Mouse (Mus musculus) lung, postnatal 0 days (tissue): ENCODE measurements around the gene Atp2c1. TPM values are rescaled to one million over a fixed set of nuclear protein-coding genes. Genes with fewer than 3 reads are reported as not detected.

Experiments used
- ATAC-seq: fragments of 200-750 bp; cut with Nextera tagmentation; 2 replicates; pipeline ENCODE4 v1.8.0; 2017; ENCODE audit warnings: moderate library complexity
- DNase-seq: peaks from one replicate; pipeline ENCODE4 v3.0.0-alpha.2; 2016; ENCODE audit warnings: low spot score
- H3K27ac ChIP-seq: fragments of 300-500 bp; sonication (generic); 2 replicates; pipeline ENCODE4 v1.5.1; 2014; ENCODE audit warnings: antibody characterized with exemption, mild to moderate bottlenecking, low read length, mixed read lengths
- H3K27me3 ChIP-seq: fragments of 300-500 bp; sonication (generic); replicated peaks from 2 replicates; pipeline ENCODE4 v1.6.1; 2014; ENCODE audit warnings: low read length, mixed read lengths; ENCODE audit not compliant: insufficient read depth
- H3K36me3 ChIP-seq: fragments of 300-500 bp; sonication (generic); 2 replicates; pipeline ENCODE4 v1.6.1; 2014; ENCODE audit warnings: low read length, mixed read lengths; ENCODE audit not compliant: insufficient read depth
- H3K4me1 ChIP-seq: fragments of 300-500 bp; sonication (generic); 2 replicates; pipeline ENCODE4 v1.6.1; 2014; ENCODE audit warnings: antibody characterized with exemption, low read depth, low read length, mixed read lengths; ENCODE audit not compliant: insufficient read depth
- H3K4me2 ChIP-seq: fragments of 300-500 bp; sonication (generic); replicated peaks from 2 replicates; pipeline ENCODE4 v1.6.1; 2014; ENCODE audit warnings: low read depth, mild to moderate bottlenecking, low read length, moderate library complexity, mixed read lengths
- H3K4me3 ChIP-seq: fragments of 300-500 bp; sonication (generic); 2 replicates; pipeline ENCODE4 v1.5.1; 2014; ENCODE audit warnings: low read depth, low read length
- H3K9ac ChIP-seq: fragments of 300-500 bp; sonication (generic); replicated peaks from 2 replicates; pipeline ENCODE4 v1.6.1; 2014; ENCODE audit warnings: low read depth, mild to moderate bottlenecking
- H3K9me3 ChIP-seq: fragments of 300-500 bp; sonication (generic); 2 replicates; pipeline ENCODE4 v1.6.1; 2016; ENCODE audit warnings: low read length, mixed read lengths
- CTCF ChIP-seq: IDR thresholded peaks from 2 replicates; pipeline ENCODE4 v1.5.1; 2016; ENCODE audit warnings: antibody characterized with exemption, mild to moderate bottlenecking
- EP300 ChIP-seq: IDR thresholded peaks from 2 replicates; pipeline ENCODE4 v1.6.1; 2016; ENCODE audit warnings: antibody characterized with exemption, mild to moderate bottlenecking, control low read depth
- WGBS: fragments of 180-500 bp; shearing (Covaris S2); extraction: QIAGEN DNeasy Blood & Tissue Kit; methylation state at CpG from one replicate; pipeline ENCODE4 v1.1.7; 2014; 5-methylcytosine and 5-hydroxymethylcytosine counted together
- polyA plus RNA-seq: library from polyadenylated mRNA; unstranded; fragments of >200 nt; fragmentation: Nextera tagmentation; extraction: Ambion mirVana; gene quantifications from 2 replicates; pipeline ENCODE4 v1.2.1, GENCODE M21; 2015

Atp2c1 gene
- polyA plus RNA-seq: 47.8 and 52.6 TPM in 2 replicates

- H3K4me2 ChIP-seq: no peak within 1 kb of the TSS
- H3K27me3 ChIP-seq: no peaks in the 10 kb centered on the region
- TF ChIP-seq EP300 (no peak), CTCF (no peak)
- H3K9ac ChIP-seq: no peak within 1 kb of the TSS
- DNase-seq (no peak), ATAC-seq (no peak)
- 0 out of 2 replicates have a peak, but pooled peaks cover 3% of the 10 kb centered on the region for H3K4me1 ChIP-seq
- H3K27ac ChIP-seq: no peak within 1 kb of the TSS
- no peak within 1 kb of the TSS for H3K4me3 ChIP-seq
- 83% methylated on average over 12 of the region's 12 CpGs for WGBS
- no peaks in the 10 kb centered on the region for H3K36me3 ChIP-seq
- no peaks in the 10 kb centered on the region for H3K9me3 ChIP-seq
These were observed at the start of gene Atp2c1 for GRCm38 (mm10) chr9:105527219-105527618. Gene Atp2c1 (minus strand): TSS chr9:105527319.

GRCm38 (mm10) chr9:105557452-105557851 lies 30.3 kb upstream of the Atp2c1 start:
- Histone ChIP-seq H3K36me3 (no peaks in the 10 kb centered on the region), H3K4me1 (no peaks in the 10 kb centered on the region; the same call in 1 of the 2 replicates), H3K9me3 (no peaks in the 10 kb centered on the region), H3K4me3 (no peak overlapping the region), H3K9ac (no peak overlapping the region), H3K27ac (no peak overlapping the region), H3K27me3 (no peaks in the 10 kb centered on the region), H3K4me2 (no peak overlapping the region)
- DNase-seq (no peak), ATAC-seq (no peak)
- 83% methylated on average over 5 of the region's 5 CpGs for WGBS
- TF ChIP-seq EP300 (no peak), CTCF (no peak)

GRCm38 (mm10) chr9:105556141-105556735 lies 29.1 kb upstream of the Atp2c1 start:
- no peak overlapping the region for H3K4me3 ChIP-seq
- DNase-seq (peak; percentile 79), ATAC-seq (peak; percentile 76)
- H3K9me3 ChIP-seq: no peaks in the 10 kb centered on the region
- H3K36me3 ChIP-seq: no peaks in the 10 kb centered on the region
- 37% methylated on average over 8 of the region's 8 CpGs for WGBS
- H3K4me1 ChIP-seq: no peaks in the 10 kb centered on the region; the same call in 1 of the 2 replicates
- no peak overlapping the region for H3K4me2 ChIP-seq
- no peak overlapping the region for H3K9ac ChIP-seq
- no peak overlapping the region for H3K27ac ChIP-seq
- H3K27me3 ChIP-seq: no peaks in the 10 kb centered on the region
- TF ChIP-seq EP300 (no peak), CTCF (no peak)

GRCm38 (mm10) chr9:105554439-105554807 lies 27.3 kb upstream of the Atp2c1 start:
- Histone ChIP-seq H3K4me2 (no peak overlapping the region), H3K36me3 (no peaks in the 10 kb centered on the region), H3K27me3 (no peaks in the 10 kb centered on the region), H3K9me3 (no peaks in the 10 kb centered on the region), H3K4me1 (no peaks in the 10 kb centered on the region; the same call in 1 of the 2 replicates), H3K27ac (no peak overlapping the region), H3K9ac (no peak overlapping the region), H3K4me3 (no peak overlapping the region)
- no peak for ATAC-seq
- WGBS: 44% methylated on average over 7 of the region's 7 CpGs
- TF ChIP-seq EP300 (no peak), CTCF (no peak)
- no peak for DNase-seq

GRCm38 (mm10) chr9:105553629-105554438 lies 26.7 kb upstream of the Atp2c1 start:
- Histone ChIP-seq H3K9me3 (no peaks in the 10 kb centered on the region), H3K4me1 (no peaks in the 10 kb centered on the region; the same call in 1 of the 2 replicates), H3K4me3 (no peak overlapping the region), H3K27ac (no peak overlapping the region), H3K36me3 (no peaks in the 10 kb centered on the region), H3K9ac (no peak overlapping the region), H3K27me3 (no peaks in the 10 kb centered on the region), H3K4me2 (0 out of 2 replicates have a peak overlapping the region, but pooled peaks have one; percentile 27)
- no peak for TF ChIP-seq CTCF
- no peak for TF ChIP-seq EP300
- no peak for DNase-seq
- ATAC-seq: no peak
- WGBS: 14% methylated on average over 24 of the region's 24 CpGs

- Histone ChIP-seq H3K36me3 (no peaks in the 10 kb centered on the region), H3K27ac (no peak overlapping the region), H3K4me3 (no peak overlapping the region), H3K9ac (no peak overlapping the region), H3K4me1 (no peaks in the 10 kb centered on the region; the same call in 1 of the 2 replicates), H3K9me3 (no peaks in the 10 kb centered on the region), H3K4me2 (no peak overlapping the region), H3K27me3 (no peaks in the 10 kb centered on the region)
- ATAC-seq (no peak), DNase-seq (no peak)
- no peak for TF ChIP-seq EP300
- TF ChIP-seq CTCF: no peak
- 48% methylated on average over 4 of the region's 4 CpGs for WGBS
These were observed 24.3 kb upstream of the Atp2c1 start for GRCm38 (mm10) chr9:105551407-105551806.
